Mouse (Mus musculus) bone marrow macrophage, adult 2 months (primary cell): ENCODE results near the gene Pcca.

Experiments
- CTCF ChIP-seq: IDR thresholded peaks from 2 replicates; pipeline ENCODE4 v1.5.1; 2012; ENCODE audit warnings: low read depth, mild to moderate bottlenecking, low read length, moderate library complexity
- POLR2A ChIP-seq: IDR thresholded peaks from 2 replicates; pipeline ENCODE4 v1.6.1; 2012; ENCODE audit warnings: mild to moderate bottlenecking, low read depth, low read length, borderline replicate concordance

DNA sequence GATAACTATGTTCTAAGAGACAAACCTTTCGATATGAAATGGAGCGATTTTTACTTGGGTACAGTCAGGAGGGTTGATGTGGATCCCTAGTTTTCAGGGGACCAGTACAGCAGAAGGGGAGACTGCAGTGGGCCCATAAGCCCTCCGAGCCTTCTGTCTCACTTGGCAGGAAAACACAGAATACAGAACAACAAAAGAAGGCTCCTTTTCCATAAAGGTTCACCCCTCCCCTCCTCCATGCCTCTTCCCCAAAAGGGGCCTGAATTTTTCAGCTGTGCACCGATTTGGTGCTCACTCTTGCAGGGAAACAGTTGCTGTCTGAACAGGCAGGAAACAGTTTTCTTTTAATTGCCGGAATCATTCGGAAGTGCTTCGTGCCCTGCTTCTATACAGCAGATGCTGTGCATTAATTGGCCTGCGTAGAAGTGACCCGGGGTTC, 348.1 kb downstream of the Pcca start:
- TF ChIP-seq CTCF (no peak), POLR2A (no peak)
